Mouse (Mus musculus) liver, embryonic 13.5 days (tissue): ENCODE measurements around the gene Wdr1. TPM values are rescaled to one million over a fixed set of nuclear protein-coding genes. Genes with fewer than 3 reads are reported as not detected.

Source experiments
- ATAC-seq: fragments of 200-750 bp; cut with Nextera tagmentation; 2 replicates; pipeline ENCODE4 v1.8.0; 2017; ENCODE audit warnings: low read depth, mild to moderate bottlenecking, moderate number of reproducible peaks, moderate library complexity
- DNase-seq: peaks from one replicate; pipeline ENCODE4 v3.0.0; 2022
- H3K27ac ChIP-seq: fragments of 300-500 bp; sonication (generic); 2 replicates; pipeline ENCODE4 v1.5.1; 2015; ENCODE audit warnings: moderate library complexity, mild to moderate bottlenecking, inconsistent platforms
- H3K27me3 ChIP-seq: fragments of 300-500 bp; sonication (generic); 2 replicates; pipeline ENCODE4 v1.6.1; 2015; ENCODE audit warnings: mild to moderate bottlenecking, inconsistent platforms
- H3K36me3 ChIP-seq: fragments of 300-500 bp; sonication (generic); 2 replicates; pipeline ENCODE4 v1.6.1; 2015; ENCODE audit warnings: mild to moderate bottlenecking, inconsistent platforms
- H3K4me1 ChIP-seq: fragments of 300-500 bp; sonication (generic); replicated peaks from 2 replicates; pipeline ENCODE4 v1.6.1; 2015; ENCODE audit warnings: inconsistent platforms
- H3K4me2 ChIP-seq: fragments of 300-500 bp; sonication (generic); 2 replicates; pipeline ENCODE4 v1.6.1; 2015; ENCODE audit warnings: inconsistent platforms, mild to moderate bottlenecking, moderate library complexity
- H3K4me3 ChIP-seq: fragments of 300-500 bp; sonication (generic); replicated peaks from 2 replicates; pipeline ENCODE4 v1.5.1; 2015; ENCODE audit warnings: mild to moderate bottlenecking, inconsistent platforms
- H3K9ac ChIP-seq: fragments of 300-500 bp; sonication (generic); 2 replicates; pipeline ENCODE4 v1.6.1; 2015; ENCODE audit warnings: mild to moderate bottlenecking, inconsistent platforms
- H3K9me3 ChIP-seq: fragments of 300-500 bp; sonication (generic); replicated peaks from 2 replicates; pipeline ENCODE4 v1.6.1; 2016; ENCODE audit warnings: inconsistent platforms
- WGBS: fragments of 180-500 bp; shearing (Covaris S2); methylation state at CpG from one replicate; pipeline ENCODE4 v1.1.7; 2015; ENCODE audit not compliant: insufficient replicate concordance; 5-methylcytosine and 5-hydroxymethylcytosine counted together
- polyA plus RNA-seq: library from polyadenylated mRNA; unstranded; fragments of >200 nt; fragmentation: Nextera tagmentation; extraction: Ambion mirVana; gene quantifications from 2 replicates; pipeline ENCODE4 v1.2.1, GENCODE M21; 2015

The Wdr1 gene
- polyA plus RNA-seq, 1 experiment from 2014 or later = 89.7 TPM

- Histone ChIP-seq H3K9ac (peak overlapping the region; percentile 34; the same call in 1 of the 2 replicates), H3K4me1 (peaks cover 66% of the 10 kb centered on the region), H3K36me3 (peaks cover 56% of the 10 kb centered on the region), H3K4me3 (no peak overlapping the region), H3K27ac (peak overlapping the region; percentile 47), H3K4me2 (peak overlapping the region; percentile 48; the same call in 1 of the 2 replicates), H3K27me3 (no peaks in the 10 kb centered on the region), H3K9me3 (no peaks in the 10 kb centered on the region)
- ATAC-seq (no peak), DNase-seq (no peak)
- 40% methylated on average over 2 of the region's 2 CpGs for WGBS
These were observed 50.0 kb downstream of the Wdr1 start for GRCm38 (mm10) chr5:38512991-38513390.

DNA sequence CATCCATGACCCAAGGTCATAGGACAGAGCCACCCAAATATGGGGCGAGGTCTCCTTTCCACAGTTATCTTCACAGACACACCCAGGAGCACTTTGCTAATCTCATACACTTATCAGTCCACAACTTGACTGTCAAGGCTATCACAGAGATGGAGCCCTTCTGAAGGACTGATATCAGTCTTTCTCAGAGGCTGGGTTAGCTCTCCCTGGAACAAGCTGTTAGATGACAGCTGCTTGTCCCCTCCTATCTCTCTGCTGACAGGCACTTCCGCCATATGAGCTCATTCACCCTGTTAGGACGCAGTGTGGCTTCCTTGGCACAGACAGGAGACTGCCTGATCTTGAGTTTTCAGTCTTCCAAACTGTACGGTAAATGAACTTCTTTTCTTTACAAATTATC lies 53.5 kb downstream of the Wdr1 start:
- H3K4me2 ChIP-seq = peak overlapping the region; percentile 74
- H3K4me1 ChIP-seq = peaks cover 90% of the 10 kb centered on the region
- peak overlapping the region; percentile 61 for H3K4me3 ChIP-seq

DNA sequence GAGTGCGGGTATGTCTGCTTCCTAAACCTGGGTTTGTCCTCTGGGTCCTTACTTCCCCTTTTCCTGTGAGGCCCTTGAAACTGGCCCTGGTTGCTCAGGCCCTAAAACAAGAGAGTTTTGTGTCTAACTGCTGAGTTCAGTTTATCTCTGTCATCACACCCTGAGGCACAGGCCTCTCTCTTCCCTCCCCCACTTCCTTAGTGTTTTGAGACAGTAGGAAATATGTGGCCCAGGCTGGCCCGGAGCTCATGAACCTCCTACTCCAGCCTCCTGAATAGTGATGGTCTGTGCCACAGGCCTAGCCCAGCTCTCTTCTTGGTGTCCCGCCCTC lies 57.6 kb downstream of the Wdr1 start:
- peak overlapping the region; percentile 69 for H3K9ac ChIP-seq
- H3K9me3 ChIP-seq = no peaks in the 10 kb centered on the region
- H3K4me2 ChIP-seq = peak overlapping the region; percentile 43
- H3K4me1 ChIP-seq = peaks cover 91% of the 10 kb centered on the region
- H3K36me3 ChIP-seq = no peaks in the 10 kb centered on the region
- DNase-seq (peak; percentile 48), ATAC-seq (peak; percentile 24)
- 16% methylated on average over 3 of the region's 3 CpGs for WGBS
- no peak overlapping the region for H3K4me3 ChIP-seq
- no peaks in the 10 kb centered on the region for H3K27me3 ChIP-seq
- peak overlapping the region; percentile 95 for H3K27ac ChIP-seq

More for the DNA sequence above, 53.5 kb downstream of the Wdr1 start:
- DNase-seq = peak; percentile 75
- H3K9ac ChIP-seq = peak overlapping the region; percentile 77
- no peaks in the 10 kb centered on the region for H3K9me3 ChIP-seq
- 15% methylated on average over 4 of the region's 4 CpGs for WGBS
- H3K36me3 ChIP-seq = peaks cover 27% of the 10 kb centered on the region
- no peaks in the 10 kb centered on the region for H3K27me3 ChIP-seq
- peak overlapping the region; percentile 95 for H3K27ac ChIP-seq
- peak; percentile 93 for ATAC-seq

DNA sequence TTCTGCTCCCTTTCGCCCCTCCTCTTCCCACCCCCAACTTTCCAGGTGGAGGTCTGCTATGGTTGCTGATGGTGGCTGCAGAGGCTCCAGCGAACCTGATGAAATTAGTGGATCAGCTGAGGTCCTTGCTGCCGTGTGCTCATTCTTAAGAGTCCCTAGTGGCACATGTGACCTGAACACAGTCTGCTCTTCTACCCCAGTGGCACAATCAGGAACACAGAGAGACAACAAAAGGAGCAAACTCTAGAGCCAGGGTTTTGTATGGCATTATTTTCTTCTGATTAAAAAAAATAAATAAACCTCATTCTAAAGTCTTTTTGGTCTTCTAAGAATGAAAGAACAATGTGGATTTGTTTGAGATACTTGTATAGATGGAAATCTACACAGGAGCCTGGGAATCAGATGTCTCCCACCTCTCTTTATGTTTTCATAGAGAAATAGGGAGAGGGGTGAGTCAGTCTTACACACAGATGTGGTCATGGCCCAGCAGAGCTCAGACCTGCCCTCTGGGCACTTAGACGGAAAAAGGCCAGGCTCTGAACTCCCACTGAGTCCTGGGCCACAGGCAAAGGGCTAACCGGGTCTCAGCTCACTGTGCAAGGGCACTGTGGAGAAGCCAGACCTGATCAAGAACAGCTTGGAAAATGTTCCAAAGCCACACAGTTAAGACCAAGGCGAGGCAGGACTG lies 58.1 kb downstream of the Wdr1 start:
- whole genome bisulfite sequencing = 38% methylated on average over 6 of the region's 6 CpGs
- Histone ChIP-seq H3K36me3 (no peaks in the 10 kb centered on the region), H3K27me3 (no peaks in the 10 kb centered on the region), H3K9me3 (no peaks in the 10 kb centered on the region), H3K4me1 (peaks cover 91% of the 10 kb centered on the region), H3K27ac (peak overlapping the region; percentile 95), H3K4me2 (peak overlapping the region; percentile 43), H3K4me3 (no peak overlapping the region), H3K9ac (peak overlapping the region; percentile 69)
- no peak for DNase-seq
- ATAC-seq = no peak

GRCm38 (mm10) chr5:38504116-38504515 lies 58.9 kb downstream of the Wdr1 start:
- peak overlapping the region; percentile 95 for H3K27ac ChIP-seq
- no peak overlapping the region for H3K4me2 ChIP-seq
- no peaks in the 10 kb centered on the region for H3K9me3 ChIP-seq
- no peak overlapping the region for H3K4me3 ChIP-seq
- WGBS = 86% methylated on average over 1 of the region's 1 CpGs
- ATAC-seq (no peak), DNase-seq (no peak)
- peaks cover 93% of the 10 kb centered on the region for H3K4me1 ChIP-seq
- no peak overlapping the region for H3K9ac ChIP-seq
- no peaks in the 10 kb centered on the region for H3K36me3 ChIP-seq
- H3K27me3 ChIP-seq = no peaks in the 10 kb centered on the region

DNA sequence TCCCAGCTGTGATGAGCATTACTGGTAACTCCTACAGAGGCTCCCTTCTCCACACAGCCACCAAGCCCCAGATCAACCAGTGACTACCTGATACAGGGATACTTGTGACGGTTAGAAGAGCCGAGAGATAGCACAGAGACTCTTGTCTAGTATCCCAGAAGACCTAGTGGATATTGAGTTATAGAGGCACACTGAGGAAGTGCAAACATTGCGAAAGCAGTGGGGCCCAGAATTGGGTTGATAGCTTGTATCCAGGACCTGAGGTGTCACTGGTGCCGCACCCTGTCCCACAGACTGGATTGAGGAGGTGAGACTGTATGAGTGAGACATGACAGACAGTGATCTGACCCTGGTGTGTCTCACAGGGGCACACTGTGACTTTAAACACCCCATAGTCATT lies 60.0 kb downstream of the Wdr1 start, which contains the start of gene Slc2a9:
TSS of gene Slc2a9 (minus strand) at position 152 of the 400 bp plus-strand sequence.
- H3K4me3 ChIP-seq = no peak within 1 kb of the TSS
- H3K36me3 ChIP-seq = no peaks in the 10 kb centered on the region
- 0 out of 2 replicates have a peak within 1 kb of the TSS, but pooled peaks have one; percentile 21 for H3K4me2 ChIP-seq
- H3K4me1 ChIP-seq = peaks cover 95% of the 10 kb centered on the region
- 44% methylated on average over 4 of the region's 4 CpGs for WGBS
- H3K27me3 ChIP-seq = no peaks in the 10 kb centered on the region
- H3K9me3 ChIP-seq = no peaks in the 10 kb centered on the region
- ATAC-seq (no peak), DNase-seq (no peak)
- peak within 1 kb of the TSS; percentile 95 for H3K27ac ChIP-seq
- no peak within 1 kb of the TSS for H3K9ac ChIP-seq

- ATAC-seq (peak; percentile 72), DNase-seq (peak; percentile 69)
- Histone ChIP-seq H3K27me3 (no peaks in the 10 kb centered on the region), H3K9ac (peak overlapping the region; percentile 23; the same call in 1 of the 2 replicates), H3K4me1 (peaks cover 74% of the 10 kb centered on the region), H3K27ac (peak overlapping the region; percentile 82), H3K4me2 (no peak overlapping the region), H3K4me3 (no peak overlapping the region), H3K36me3 (no peaks in the 10 kb centered on the region), H3K9me3 (no peaks in the 10 kb centered on the region)
- 63% methylated on average over 8 of the region's 8 CpGs for WGBS
These were observed 63.0 kb downstream of the Wdr1 start for GRCm38 (mm10) chr5:38500043-38500442.

GRCm38 (mm10) chr5:38499316-38499811 lies 63.7 kb downstream of the Wdr1 start:
- WGBS = 81% methylated on average over 7 of the region's 7 CpGs
- H3K4me2 ChIP-seq = no peak overlapping the region
- peak overlapping the region; percentile 82 for H3K27ac ChIP-seq
- no peaks in the 10 kb centered on the region for H3K9me3 ChIP-seq
- H3K36me3 ChIP-seq = no peaks in the 10 kb centered on the region
- no peak for ATAC-seq
- H3K4me1 ChIP-seq = peaks cover 67% of the 10 kb centered on the region
- no peak overlapping the region for H3K4me3 ChIP-seq
- no peaks in the 10 kb centered on the region for H3K27me3 ChIP-seq
- DNase-seq = no peak
- 0 out of 2 replicates have a peak overlapping the region, but pooled peaks have one; percentile 3 for H3K9ac ChIP-seq

DNA sequence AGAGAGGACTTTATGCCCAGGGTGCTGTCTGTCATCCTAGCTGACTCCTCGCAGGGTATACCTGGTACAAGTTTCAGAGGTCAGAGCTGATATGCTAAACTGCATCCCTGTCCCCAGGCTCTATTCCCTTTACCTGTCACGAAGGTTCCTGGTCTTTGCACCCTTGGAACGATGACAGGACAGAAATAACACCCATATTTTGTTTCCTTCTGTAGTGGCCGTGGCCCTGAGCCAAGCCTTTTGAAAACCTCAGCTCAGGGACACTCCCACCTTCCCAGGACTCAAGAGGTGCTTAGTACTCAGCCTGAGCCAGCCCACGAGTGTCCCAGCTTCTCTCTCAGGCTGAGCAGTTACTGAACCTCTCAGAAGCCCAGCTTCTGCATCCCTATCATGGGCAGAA lies 64.5 kb downstream of the Wdr1 start:
- DNase-seq = no peak
- Histone ChIP-seq H3K9me3 (no peaks in the 10 kb centered on the region), H3K27me3 (no peaks in the 10 kb centered on the region), H3K4me2 (no peak overlapping the region), H3K4me1 (peaks cover 66% of the 10 kb centered on the region), H3K27ac (peak overlapping the region; percentile 9), H3K36me3 (no peaks in the 10 kb centered on the region), H3K9ac (no peak overlapping the region), H3K4me3 (no peak overlapping the region)
- WGBS = 54% methylated on average over 5 of the region's 5 CpGs
- ATAC-seq = no peak

DNA sequence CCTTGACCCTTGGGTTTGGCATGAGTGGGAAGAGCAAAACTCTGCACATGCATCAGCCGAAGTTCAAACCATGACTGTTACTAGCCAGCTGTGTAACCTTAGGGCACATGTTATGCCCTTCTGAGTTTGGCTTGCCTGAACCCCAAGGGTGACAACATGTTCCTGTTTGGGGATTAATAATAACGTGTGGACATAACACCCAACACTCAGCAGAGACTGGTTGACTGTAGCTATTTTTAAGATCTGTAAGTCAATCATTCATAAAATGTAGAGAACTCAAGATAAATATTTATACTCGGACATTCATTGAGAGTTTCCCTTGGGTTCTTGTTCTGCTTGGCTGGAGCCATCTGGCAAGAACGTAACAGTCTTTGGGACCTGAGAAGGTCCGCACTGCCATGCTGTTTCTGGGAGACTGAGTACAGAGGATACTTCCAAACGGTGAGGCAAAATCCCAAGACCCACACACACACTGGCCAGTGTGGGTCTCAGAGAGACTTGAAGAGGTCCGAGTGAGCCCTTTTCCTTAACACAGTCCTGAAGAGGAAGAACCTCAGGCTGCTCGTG lies 66.4 kb downstream of the Wdr1 start:
- Histone ChIP-seq H3K4me1 (peaks cover 56% of the 10 kb centered on the region), H3K9me3 (no peaks in the 10 kb centered on the region), H3K4me3 (no peak overlapping the region), H3K27ac (no peak overlapping the region), H3K9ac (no peak overlapping the region), H3K36me3 (no peaks in the 10 kb centered on the region), H3K27me3 (no peaks in the 10 kb centered on the region), H3K4me2 (no peak overlapping the region)
- no peak for ATAC-seq
- 68% methylated on average over 8 of the region's 8 CpGs for WGBS
- DNase-seq = no peak

- 51% methylated on average over 6 of the region's 6 CpGs for WGBS
- Histone ChIP-seq H3K27me3 (no peaks in the 10 kb centered on the region), H3K27ac (no peak overlapping the region), H3K36me3 (no peaks in the 10 kb centered on the region), H3K9me3 (no peaks in the 10 kb centered on the region), H3K4me2 (no peak overlapping the region), H3K4me3 (no peak overlapping the region), H3K9ac (no peak overlapping the region), H3K4me1 (peaks cover 50% of the 10 kb centered on the region)
- DNase-seq (no peak), ATAC-seq (no peak)
These were observed 69.1 kb downstream of the Wdr1 start for GRCm38 (mm10) chr5:38493890-38494289.
